Mouse (Mus musculus): ENCODE data around the gene Parp1.
"Not testable (repeated sequence)": the region's sequence is repeated elsewhere in the genome, so short reads cannot be mapped to it uniquely, and the experiment has no call there.

Parp1 gene

DNA sequence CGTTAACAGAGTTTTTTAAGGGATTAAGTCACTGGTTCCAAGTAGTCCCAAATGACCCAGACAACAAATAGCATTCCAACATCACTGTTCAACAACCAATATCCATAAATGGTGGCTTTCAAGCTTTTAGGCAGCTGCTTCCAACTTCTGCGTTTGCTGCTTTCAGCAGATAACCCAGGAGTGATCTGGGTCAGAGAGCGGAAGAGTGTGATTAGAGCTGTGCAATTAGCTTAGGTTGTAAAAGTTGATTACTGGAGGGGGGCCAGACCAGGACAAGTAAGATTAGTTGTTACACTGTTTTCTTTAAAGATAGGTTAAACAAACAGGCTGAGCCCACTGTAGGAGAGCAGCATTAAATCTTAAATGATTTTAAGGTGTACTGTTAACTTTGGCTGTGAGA lies 7.5 kb upstream of the Parp1 start:
- no peak for DNase-seq (ENCODE audit: extremely low spot score)

DNA sequence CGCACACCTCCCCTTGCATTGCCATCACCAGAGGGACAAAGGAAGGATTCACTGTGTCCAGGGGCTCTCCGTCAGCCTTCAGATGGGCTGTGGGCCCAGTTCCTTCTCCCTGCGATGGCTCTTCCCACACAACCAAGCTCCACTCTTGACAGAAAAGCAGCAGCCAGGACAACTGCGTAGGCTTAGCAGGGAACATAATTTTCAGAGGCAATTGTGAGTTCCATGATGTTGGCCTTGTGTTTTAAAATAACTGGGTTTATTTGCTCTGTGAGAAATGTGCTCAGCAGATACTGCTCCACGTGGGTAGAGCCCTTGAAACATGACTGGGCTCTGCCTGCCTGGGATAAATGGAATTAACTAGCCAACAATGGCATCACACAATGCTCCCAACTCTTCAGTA lies 3.8 kb upstream of the Parp1 start:
- no peak for DNase-seq (ENCODE audit: extremely low spot score)

DNA sequence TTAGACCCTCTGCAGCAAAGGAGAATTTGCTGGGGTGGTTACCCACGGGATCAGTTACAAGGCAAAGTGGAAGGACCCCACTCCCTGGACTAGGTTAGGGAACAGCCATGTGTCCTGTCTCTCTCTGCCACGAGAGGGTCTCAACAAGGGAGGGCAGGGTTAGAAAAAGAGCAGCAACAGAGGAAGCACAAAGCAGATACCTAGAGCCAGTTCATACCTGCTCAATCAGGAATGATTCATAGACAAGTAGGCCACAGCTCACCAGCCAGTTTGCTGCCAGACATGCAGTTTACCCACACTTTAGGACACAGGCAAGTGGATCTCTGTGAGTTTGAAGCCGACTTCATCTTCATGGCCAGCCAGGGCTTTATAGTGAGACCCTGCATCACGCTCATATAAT lies 963 bp upstream of the Parp1 start:
- DNase-seq (ENCODE audit: extremely low spot score): no peak

DNA sequence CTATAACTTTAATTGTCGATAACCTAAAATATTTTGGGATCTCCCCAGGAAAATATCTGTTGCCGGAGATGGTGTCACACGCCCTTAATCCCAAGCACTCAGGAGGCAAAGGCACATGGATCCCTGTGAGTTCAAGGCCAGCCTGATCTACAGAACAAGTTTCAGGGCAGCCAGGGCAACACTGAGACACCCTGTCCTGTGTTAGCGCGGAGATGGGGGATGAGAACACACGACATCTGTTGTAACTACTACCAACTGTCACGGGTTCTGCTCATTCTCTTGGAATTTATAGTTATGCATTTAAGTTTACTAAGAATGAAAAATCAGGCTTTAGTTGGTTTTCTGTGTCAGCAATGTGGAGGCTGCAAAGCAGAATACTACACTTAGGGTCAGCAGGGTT lies 476 bp upstream of the Parp1 start:
- no peak for DNase-seq (ENCODE audit: extremely low spot score)

DNA sequence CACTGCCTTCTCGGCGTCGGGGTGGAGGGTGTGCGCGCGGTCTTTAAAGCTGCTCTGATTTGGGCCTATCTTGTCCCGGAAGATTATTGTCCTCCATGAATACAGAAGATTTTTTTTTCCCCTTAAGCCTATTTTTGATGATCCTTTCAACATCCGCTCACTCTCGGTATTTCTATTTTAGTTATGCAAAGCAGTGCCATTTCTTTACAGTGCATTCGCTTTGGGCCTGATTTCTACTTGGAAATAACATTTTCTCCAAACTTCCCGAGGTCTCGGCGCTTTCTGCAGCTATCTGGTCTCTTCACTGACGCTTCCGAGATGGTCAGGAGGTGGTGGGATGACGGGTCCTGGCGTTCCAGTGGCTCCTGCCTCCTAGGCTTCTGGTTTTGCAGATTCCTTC lies 729 bp downstream of the Parp1 start:
- DNase-seq (ENCODE audit: extremely low spot score): peak; percentile 25

DNA sequence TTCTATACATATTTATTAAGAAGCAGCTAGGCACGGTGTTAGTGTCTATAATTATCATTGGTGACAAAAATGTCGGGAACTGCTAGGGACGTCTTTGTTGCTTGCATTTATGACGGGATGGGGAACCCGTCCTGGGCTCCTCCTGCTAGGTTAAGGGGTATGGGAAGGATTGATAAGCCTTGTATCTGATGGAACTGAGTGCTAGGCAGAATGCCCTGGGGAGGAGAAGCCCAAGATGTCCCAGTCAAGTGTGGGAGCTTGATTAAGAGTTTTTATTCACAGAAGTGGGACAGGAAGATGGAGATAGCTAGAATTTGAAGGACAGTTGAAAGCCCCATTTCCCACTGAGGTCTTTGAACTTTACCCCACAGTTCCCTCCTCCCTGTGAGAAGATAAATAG lies 1.5 kb downstream of the Parp1 start:
- DNase-seq (ENCODE audit: extremely low spot score): no peak

DNA sequence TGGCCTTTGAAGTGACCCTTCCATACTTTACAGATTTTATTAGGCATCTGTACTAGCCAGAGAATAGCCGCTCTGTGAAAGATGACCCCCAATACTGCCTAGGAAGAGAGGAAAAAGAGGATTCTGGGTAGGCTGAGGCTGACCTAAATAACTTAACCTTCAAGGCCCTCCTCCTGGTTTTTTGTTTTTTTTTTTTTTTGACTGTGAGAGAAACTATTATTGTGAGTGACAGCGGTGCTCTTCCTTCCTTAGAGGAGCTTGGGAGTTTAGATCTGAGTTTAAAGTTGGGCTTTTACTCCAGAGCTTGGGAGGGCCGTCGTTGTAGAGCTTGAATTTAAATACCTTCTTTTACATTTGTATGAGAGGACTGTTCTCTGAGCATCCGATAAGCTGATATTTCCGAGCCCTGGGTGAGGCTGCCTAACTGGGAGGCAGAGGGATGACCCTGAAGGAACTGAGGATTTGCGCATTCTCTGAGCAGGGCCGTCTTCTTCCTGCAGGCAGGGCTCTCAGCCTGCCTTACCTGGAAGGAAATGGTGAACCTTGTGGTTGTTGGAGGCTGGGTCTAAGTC lies 2.4 kb downstream of the Parp1 start:
- no peak for DNase-seq (ENCODE audit: extremely low spot score)

DNA sequence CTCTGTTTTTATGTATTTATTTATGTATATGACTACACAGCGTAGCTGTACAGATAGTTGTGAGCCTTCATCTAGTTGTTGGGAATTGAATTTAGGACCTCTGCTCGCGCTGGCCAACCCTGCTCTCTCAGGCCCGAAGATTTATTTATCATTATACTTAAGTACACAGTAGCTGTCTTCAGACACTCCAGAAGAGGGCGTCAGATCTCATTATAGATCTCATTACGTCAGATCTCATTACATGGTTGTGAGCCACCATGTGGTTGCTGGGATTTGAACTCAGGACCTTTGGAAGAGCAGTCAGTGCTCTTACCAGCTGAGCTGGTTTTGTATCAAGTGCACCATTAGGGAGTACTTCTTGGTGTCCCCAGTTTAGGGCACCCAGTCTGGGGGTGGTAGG lies 3.0 kb downstream of the Parp1 start:
- DNase-seq (ENCODE audit: extremely low spot score): not testable (repeated sequence)

DNA sequence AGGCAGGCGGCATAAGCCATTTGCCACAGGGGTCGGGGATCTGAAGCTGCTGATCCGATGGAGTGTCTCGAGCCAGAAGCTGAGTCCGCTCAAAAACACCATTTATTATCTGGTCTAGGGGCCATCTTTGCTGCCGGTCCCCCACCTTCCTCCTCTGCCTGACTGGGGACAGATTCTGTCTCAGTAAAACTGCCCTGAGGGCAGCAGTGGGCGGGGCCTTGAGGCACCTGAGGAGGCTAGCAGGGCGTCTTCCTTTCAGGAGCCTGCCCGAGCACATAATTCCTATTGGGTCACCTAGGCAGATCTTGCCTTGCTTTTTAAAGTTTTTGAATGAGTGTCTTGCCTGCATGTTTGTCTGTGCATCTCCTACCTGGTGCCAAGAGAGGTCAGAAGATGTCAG lies 3.4 kb downstream of the Parp1 start:
- no peak for DNase-seq (ENCODE audit: extremely low spot score)

DNA sequence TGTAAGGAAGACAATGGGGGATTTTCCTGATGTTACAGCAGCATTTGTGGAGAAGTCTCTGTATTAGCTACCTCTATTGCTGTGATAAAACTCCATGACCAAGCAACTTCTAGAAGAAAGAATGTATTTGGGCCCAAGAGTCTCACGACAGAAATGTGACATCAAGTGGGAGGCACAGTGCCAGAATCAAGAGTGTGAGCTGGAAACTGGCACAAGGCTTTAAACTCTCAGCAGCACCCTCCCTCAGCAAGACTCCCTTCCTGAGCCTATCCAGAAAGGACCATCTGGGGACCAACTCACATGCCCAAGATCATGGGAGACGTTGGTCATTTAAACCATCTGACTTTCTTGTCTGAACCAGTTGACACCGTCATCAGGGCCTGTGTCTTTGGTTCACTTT lies 7.8 kb downstream of the Parp1 start:
- no peak for DNase-seq (ENCODE audit: extremely low spot score)

DNA sequence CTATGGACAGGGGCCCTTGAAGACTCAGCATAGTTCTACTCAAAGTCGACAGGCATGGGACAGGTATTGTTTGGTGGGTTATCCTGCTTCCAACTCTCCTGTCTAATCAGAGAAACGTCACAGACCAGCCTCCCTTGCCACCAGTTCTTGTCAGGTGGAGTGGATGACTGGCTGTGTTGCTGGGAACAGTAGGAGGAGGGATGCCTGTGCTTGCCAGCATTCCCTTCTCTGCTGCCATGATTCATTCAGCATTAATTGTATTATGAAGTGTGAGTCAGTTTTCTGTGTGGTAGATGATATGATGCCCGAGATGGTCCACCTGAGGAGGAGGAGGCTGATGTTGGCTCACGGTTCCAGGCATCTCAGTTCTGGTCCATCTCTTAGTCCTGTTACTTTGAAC lies 9.1 kb downstream of the Parp1 start:
- DNase-seq (ENCODE audit: extremely low spot score): no peak

DNA sequence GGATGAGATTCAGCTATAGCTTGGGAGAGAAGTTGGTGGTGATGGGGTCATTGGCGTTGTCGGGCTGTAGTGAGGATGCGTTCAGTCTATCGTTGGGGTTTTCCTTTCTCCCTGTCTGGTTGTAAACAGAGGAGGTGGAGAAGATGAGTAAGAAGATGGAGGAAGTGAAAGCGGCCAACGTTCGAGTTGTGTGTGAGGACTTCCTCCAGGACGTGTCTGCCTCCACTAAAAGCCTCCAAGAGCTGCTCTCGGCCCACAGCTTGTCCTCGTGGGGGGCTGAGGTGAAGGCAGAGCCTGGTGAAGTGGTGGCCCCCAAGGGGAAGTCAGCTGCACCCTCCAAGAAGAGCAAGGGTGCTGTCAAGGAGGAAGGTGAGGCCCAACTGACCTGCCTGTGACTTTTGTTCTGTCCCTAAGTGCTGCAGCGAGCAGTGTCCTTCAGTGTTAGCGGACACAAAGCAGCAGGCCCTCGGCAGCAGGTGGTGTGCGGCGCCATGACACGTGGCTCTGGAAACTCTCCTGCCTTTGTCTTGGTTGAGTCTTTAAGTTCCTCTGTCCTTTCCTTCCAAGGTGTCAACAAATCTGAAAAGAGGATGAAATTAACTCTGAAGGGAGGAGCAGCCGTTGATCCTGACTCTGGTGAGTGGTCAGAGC lies 19.2 kb downstream of the Parp1 start:
- no peak for DNase-seq (ENCODE audit: extremely low spot score)

DNA sequence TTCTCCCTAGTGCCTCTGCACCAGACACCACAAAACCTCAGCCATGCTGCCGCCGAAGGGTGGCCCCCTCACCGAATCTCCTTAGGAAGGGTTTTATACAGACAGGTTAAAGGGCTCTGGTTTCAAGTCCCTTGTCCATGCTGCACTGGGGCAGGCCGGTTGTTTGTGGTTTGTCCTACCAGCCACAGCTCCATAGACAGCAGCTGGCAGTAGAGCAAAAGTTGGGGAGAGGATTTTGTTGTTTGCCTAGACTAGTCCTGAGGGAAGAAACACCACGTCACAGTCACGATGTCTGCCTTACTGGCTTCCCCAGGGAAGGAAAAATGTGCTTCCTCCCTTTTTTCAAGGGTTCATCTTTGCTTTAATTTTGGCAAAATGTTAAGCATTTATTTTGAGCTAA lies 31.9 kb downstream of the Parp1 start:
- DNase-seq (ENCODE audit: extremely low spot score): no peak

DNA sequence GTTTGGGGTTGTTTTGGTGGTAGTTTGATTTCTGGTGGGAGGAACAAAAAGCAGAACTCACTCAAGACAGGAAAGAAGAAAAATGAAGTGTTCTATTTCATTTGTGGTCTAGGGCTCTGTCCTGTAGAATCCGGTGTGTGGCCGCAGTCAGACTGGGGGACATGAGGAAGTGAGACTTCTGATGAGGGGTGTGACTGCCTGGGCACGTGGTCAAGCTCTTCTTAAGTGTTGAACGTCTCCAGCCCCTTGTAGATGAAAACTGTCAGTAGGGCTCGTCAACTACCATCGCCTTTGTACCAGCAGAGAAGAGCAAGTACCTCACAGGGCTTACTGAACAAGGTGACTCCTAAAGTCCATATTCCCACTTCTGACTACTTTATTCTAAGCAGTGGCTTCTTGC lies 33.1 kb downstream of the Parp1 start:
- DNase-seq (ENCODE audit: extremely low spot score): no peak

DNA sequence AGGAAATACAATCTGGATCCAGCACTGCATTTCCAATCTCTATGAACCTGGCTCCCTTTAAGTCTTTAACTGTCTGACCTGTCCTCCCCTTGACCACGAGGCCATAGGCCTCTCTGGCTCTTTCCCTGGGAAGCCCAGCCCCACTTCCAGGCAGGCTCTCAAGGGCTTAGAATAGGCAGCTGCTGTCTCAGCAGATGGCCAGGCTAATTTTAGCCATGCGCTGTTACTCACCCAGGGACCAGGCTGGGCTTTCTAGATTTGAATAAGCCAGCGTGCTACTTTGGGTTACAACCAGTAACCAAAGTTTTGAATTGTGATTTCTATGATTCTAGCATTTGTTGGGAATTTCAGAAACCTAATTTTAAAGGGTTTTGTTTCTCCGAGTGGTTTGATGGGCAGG lies 35.9 kb downstream of the Parp1 start:
- DNase-seq (ENCODE audit: extremely low spot score): no peak

DNA sequence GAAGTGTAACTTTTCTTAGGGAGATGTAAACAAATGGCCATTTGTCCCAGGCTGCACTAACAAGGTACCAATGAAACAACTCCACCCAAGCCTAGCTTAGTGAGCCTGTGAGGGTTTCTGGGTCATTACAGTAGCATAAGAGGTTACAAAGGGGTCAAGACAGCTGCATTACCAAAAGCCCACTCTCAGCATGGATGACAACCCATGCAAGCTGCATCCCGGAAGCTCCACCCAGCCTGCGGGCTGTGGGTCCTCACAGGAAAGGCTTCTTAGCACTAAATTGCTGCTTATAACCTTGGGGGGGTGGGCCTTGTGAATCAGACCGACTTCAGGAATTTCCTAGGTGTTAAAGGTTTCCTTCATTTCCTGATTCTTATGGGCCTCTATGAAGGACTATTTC lies 37.4 kb downstream of the Parp1 start:
- no peak for DNase-seq (ENCODE audit: extremely low spot score)

DNA sequence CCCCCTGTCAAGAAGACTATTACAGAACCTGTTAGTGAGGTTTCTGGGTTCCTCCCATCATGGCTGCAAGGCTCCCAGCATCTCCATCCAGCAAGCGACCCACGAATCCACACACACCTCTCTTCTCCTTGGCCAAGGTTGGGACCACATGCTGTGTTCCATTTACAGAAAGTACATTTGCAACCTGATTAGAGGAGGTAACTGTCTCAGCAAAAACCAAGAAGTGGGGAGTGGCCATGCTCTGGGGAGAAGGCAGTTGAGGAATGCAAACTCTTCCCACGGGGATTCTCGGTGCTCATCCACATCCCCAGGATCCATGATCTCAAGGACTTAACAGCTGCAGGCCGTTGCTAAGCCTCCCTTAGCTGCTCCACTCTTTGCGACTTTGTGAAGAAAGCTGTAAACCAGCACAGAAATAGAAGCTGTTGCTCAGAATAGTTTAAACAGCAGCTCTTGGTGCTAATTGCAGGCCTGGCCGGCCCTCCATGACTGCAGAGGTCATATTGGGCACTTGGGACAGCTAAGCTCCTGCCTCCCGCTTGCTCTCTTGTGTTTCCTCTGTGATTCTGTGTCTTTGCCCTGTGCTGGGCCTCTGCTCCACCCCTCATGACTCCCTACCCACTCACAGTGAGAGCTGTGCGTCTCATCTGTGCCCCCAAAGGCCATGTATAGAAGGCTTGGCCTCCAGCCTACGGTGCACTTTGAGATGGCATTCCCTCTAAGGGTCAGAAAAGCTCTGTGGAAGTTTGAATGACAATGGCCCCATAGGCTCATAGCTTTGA lies 38.3 kb downstream of the Parp1 start:
- DNase-seq (ENCODE audit: extremely low spot score): no peak

DNA sequence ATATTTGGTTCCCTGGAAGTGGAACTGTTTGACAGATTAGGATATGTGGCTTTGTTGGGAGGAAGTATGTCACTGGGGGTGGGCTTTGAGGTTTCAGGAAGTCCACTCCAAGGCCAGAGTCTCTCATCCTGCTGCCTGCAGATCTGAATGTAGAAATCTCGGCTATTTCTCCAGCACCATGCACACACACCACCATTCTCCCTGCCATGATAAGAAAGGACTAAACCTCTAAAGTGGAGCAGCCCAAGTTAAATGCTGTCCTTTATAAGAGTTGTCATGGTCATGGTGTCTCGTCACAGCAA lies 38.8 kb downstream of the Parp1 start:
- no peak for DNase-seq (ENCODE audit: extremely low spot score)

DNA sequence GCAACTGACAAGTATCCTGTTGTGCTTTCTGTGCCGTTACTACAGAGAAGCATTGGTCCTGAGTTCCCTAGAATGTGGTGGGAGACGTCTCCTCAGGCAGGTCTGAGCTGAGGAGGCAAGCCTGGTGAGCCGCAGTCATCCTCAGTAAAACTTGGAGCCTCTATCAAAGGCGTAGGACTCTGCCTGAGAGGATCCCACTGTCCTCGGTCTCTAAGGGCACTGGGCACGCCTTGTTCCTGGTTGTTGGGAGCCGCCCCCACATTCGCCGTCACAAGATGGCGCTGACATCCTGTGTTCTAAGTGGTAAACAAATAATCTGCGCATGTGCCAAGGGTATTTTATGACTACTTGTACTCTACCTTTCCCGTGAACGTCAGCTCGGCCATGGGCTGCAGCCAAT lies 43.1 kb downstream of the Parp1 start:
- not testable (repeated sequence) for DNase-seq (ENCODE audit: extremely low spot score)

DNA sequence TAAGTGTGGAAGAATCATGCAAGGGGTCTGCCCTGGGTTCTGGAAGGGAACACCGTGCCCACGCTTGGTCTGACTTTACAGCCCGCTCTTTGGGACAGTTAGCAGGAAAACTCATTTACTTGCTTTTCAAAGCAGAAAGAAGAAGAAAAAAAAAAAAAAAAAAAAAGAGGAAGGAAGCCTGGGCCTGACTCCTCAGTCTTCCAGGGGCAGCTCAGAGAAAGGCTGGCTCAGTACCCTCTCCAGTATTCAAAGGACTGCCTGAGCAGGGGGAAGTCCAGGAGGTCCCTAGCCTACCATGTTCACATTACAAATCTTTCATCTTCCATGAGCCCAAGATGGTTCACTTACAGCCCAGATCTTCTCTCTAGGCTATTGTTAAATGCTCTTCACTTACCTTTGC lies 48.0 kb downstream of the Parp1 start:
- DNase-seq (ENCODE audit: extremely low spot score): no peak

DNA sequence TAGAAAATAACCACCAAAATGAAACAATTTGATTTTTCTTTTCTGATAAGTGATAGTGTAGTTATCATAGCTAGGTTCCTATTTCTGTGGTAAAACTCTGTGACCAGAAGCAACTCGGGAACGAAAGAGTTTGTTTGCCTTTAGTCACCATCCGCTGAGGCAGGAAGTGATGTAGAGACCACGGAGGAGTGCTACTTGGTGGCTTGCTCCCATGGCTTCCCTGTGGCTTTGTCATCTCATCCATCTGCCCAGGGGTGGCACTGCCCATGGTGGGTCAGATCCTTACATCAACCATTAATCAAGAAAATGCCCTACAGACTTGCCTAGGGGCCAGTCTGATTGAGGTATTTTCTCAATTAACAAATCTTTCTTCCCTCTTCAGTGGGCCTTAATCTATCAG lies 53.7 kb downstream of the Parp1 start:
- DNase-seq (ENCODE audit: extremely low spot score): no peak

DNA sequence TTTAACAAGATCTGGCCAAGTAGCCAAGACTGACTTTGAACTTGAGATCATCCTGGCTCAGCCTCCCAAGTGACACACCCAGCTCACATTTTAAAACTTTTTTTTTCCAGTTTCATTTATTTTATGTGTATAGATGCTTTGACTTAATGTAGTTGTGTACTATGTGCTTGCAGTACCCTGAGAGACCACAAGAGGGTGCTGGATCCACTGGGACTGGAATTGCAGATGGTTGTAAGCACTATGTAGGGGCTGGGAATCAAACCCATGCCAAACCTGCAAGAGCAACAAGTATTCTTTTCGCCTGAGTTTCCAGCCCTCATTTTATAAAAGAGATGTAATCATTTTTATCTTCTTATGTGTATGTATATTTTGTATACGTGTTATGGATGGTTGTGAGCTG lies 55.2 kb downstream of the Parp1 start:
- DNase-seq (ENCODE audit: extremely low spot score): no peak

DNA sequence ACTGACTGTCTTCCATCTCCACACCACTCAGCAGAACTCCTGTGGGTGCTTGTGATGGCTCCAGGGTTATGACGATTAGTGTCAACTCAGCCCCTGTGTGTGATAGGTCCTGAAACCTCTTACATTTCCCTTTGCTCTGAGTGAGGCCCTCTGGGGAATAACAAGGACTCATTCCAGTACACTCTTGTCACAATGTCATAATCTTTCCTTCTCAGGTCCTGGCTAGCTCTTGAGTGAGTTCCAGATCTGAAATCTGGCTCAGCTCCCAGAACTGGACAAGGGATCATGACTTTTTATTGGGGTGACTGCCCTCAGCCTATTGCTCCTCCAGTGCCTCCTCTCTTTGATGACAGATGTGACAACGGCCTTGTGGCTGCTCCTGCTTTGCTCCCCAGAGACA lies 57.4 kb downstream of the Parp1 start:
- no peak for DNase-seq (ENCODE audit: extremely low spot score)

DNA sequence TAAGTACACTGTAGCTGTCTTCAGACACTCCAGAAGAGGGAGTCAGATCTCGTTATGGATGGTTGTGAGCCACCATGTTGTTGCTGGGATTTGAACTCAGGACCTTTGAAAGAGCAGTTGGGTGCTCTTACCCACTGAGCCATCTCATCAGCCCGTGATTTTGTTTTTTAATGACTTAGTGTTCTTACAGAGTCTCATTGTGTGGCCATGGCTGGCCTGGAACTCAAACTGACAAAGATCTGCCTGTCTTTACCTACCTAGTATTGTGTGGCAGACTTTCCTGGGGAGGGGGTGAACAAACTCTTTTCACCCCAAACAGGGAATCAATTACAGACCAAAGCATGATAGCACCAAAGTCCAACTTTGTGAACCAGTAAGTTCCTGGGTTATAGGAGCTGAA lies 69.1 kb downstream of the Parp1 start:
- not testable (repeated sequence) for DNase-seq (ENCODE audit: extremely low spot score)

Data from embryo, embryonic 9.5 days (tissue).